Mouse (Mus musculus): ENCODE measurements around the gene Mtrex. TPM values are rescaled to one million over a fixed set of nuclear protein-coding genes. Genes with fewer than 3 reads are reported as not detected.

Mtrex gene
- polyA plus RNA-seq, 1 experiment from 2014 or later = 83.4 TPM

GRCm38 (mm10) chr13:112838562-112839232 is 88.5 kb downstream of the Mtrex start:
- H3K27ac ChIP-seq = no peak overlapping the region
- no peaks in the 10 kb centered on the region for H3K27me3 ChIP-seq
- WGBS = 90% methylated on average over 6 of the region's 6 CpGs
- H3K9ac ChIP-seq = no peak overlapping the region
- no peaks in the 10 kb centered on the region for H3K9me3 ChIP-seq (replicated peaks)
- H3K36me3 ChIP-seq = no peaks in the 10 kb centered on the region
- H3K4me1 ChIP-seq = peaks cover 4% of the 10 kb centered on the region; the same call in 1 of the 2 replicates
- no peak for ATAC-seq (ENCODE audit: low FRiP score)
- no peak overlapping the region for H3K4me3 ChIP-seq
- H3K4me2 ChIP-seq (replicated peaks) = no peak overlapping the region

- no peak for ATAC-seq (ENCODE audit: low FRiP score)
- Histone ChIP-seq H3K4me1 (peaks cover 10% of the 10 kb centered on the region), H3K36me3 (no peaks in the 10 kb centered on the region), H3K9me3 (replicated peaks) (no peaks in the 10 kb centered on the region), H3K4me3 (no peak overlapping the region), H3K27ac (no peak overlapping the region), H3K27me3 (no peaks in the 10 kb centered on the region), H3K9ac (no peak overlapping the region), H3K4me2 (replicated peaks) (no peak overlapping the region)
- 83% methylated on average over 9 of the region's 9 CpGs for WGBS
These were observed 89.5 kb downstream of the Mtrex start for GRCm38 (mm10) chr13:112837621-112838155.

- no peaks in the 10 kb centered on the region for H3K27me3 ChIP-seq
- ATAC-seq (ENCODE audit: low FRiP score) = no peak
These were observed 90.2 kb downstream of the Mtrex start for GRCm38 (mm10) chr13:112836951-112837350.

GRCm38 (mm10) chr13:112835113-112835512 is 92.1 kb downstream of the Mtrex start:
- Histone ChIP-seq H3K36me3 (no peaks in the 10 kb centered on the region), H3K4me2 (replicated peaks) (no peak overlapping the region), H3K9ac (no peak overlapping the region), H3K9me3 (replicated peaks) (no peaks in the 10 kb centered on the region), H3K4me3 (no peak overlapping the region), H3K4me1 (peaks cover 13% of the 10 kb centered on the region), H3K27me3 (no peaks in the 10 kb centered on the region), H3K27ac (no peak overlapping the region)
- no peak for ATAC-seq (ENCODE audit: low FRiP score)
- 36% methylated on average over 12 of the region's 12 CpGs for WGBS

More at GRCm38 (mm10) chr13:112836951-112837350, 90.2 kb downstream of the Mtrex start:
- Histone ChIP-seq H3K9me3 (replicated peaks) (no peaks in the 10 kb centered on the region), H3K36me3 (no peaks in the 10 kb centered on the region), H3K4me2 (replicated peaks) (no peak overlapping the region), H3K4me1 (peaks cover 13% of the 10 kb centered on the region), H3K4me3 (no peak overlapping the region), H3K9ac (no peak overlapping the region), H3K27ac (no peak overlapping the region)
- WGBS = 79% methylated on average over 2 of the region's 2 CpGs

- WGBS = 76% methylated on average over 3 of the region's 3 CpGs
- Histone ChIP-seq H3K4me2 (replicated peaks) (no peak overlapping the region), H3K4me3 (no peak overlapping the region), H3K27ac (no peak overlapping the region), H3K27me3 (no peaks in the 10 kb centered on the region), H3K4me1 (peaks cover 13% of the 10 kb centered on the region), H3K9me3 (replicated peaks) (no peaks in the 10 kb centered on the region), H3K36me3 (no peaks in the 10 kb centered on the region), H3K9ac (no peak overlapping the region)
- ATAC-seq (ENCODE audit: low FRiP score) = no peak
These were observed 93.3 kb downstream of the Mtrex start for GRCm38 (mm10) chr13:112833895-112834263.

GRCm38 (mm10) chr13:112833253-112833894 is 93.8 kb downstream of the Mtrex start:
- no peaks in the 10 kb centered on the region for H3K27me3 ChIP-seq
- no peak overlapping the region for H3K9ac ChIP-seq
- H3K36me3 ChIP-seq = no peaks in the 10 kb centered on the region
- no peak overlapping the region for H3K27ac ChIP-seq
- H3K4me2 ChIP-seq (replicated peaks) = no peak overlapping the region
- 44% methylated on average over 20 of the region's 20 CpGs for WGBS
- H3K9me3 ChIP-seq (replicated peaks) = no peaks in the 10 kb centered on the region
- no peak for ATAC-seq (ENCODE audit: low FRiP score)
- peaks cover 13% of the 10 kb centered on the region for H3K4me1 ChIP-seq
- H3K4me3 ChIP-seq = no peak overlapping the region

- Histone ChIP-seq H3K4me3 (no peak overlapping the region), H3K27me3 (no peaks in the 10 kb centered on the region), H3K9ac (no peak overlapping the region), H3K27ac (no peak overlapping the region), H3K4me1 (peaks cover 13% of the 10 kb centered on the region), H3K36me3 (no peaks in the 10 kb centered on the region), H3K4me2 (replicated peaks) (no peak overlapping the region), H3K9me3 (replicated peaks) (no peaks in the 10 kb centered on the region)
- WGBS = 43% methylated on average over 2 of the region's 2 CpGs
- no peak for ATAC-seq (ENCODE audit: low FRiP score)
These were observed 94.6 kb downstream of the Mtrex start for GRCm38 (mm10) chr13:112832589-112832988.

GRCm38 (mm10) chr13:112829619-112830018 is 97.6 kb downstream of the Mtrex start:
- H3K4me2 ChIP-seq (replicated peaks) = no peak overlapping the region
- H3K27ac ChIP-seq = no peak overlapping the region
- peaks cover 9% of the 10 kb centered on the region for H3K4me1 ChIP-seq
- H3K27me3 ChIP-seq = no peaks in the 10 kb centered on the region
- no peak for ATAC-seq (ENCODE audit: low FRiP score)
- no peak overlapping the region for H3K4me3 ChIP-seq
- no peaks in the 10 kb centered on the region for H3K36me3 ChIP-seq
- H3K9ac ChIP-seq = no peak overlapping the region
- H3K9me3 ChIP-seq (replicated peaks) = no peaks in the 10 kb centered on the region
- 97% methylated on average over 2 of the region's 2 CpGs for WGBS

GRCm38 (mm10) chr13:112825479-112825878 is 101.7 kb downstream of the Mtrex start:
- Histone ChIP-seq H3K27me3 (no peaks in the 10 kb centered on the region), H3K9me3 (replicated peaks) (no peaks in the 10 kb centered on the region), H3K9ac (no peak overlapping the region), H3K27ac (no peak overlapping the region), H3K4me1 (no peaks in the 10 kb centered on the region), H3K4me2 (replicated peaks) (no peak overlapping the region), H3K36me3 (no peaks in the 10 kb centered on the region), H3K4me3 (no peak overlapping the region)
- WGBS = 50% methylated on average over 6 of the region's 6 CpGs
- ATAC-seq (ENCODE audit: low FRiP score) = no peak

- H3K27ac ChIP-seq = no peak overlapping the region
- H3K36me3 ChIP-seq = no peaks in the 10 kb centered on the region
- 83% methylated on average over 4 of the region's 8 CpGs for WGBS
- H3K9ac ChIP-seq = no peak overlapping the region
- no peak overlapping the region for H3K4me2 ChIP-seq (replicated peaks)
- no peak for ATAC-seq (ENCODE audit: low FRiP score)
- H3K4me1 ChIP-seq = no peaks in the 10 kb centered on the region
- no peak overlapping the region for H3K4me3 ChIP-seq
- no peaks in the 10 kb centered on the region for H3K9me3 ChIP-seq (replicated peaks)
- H3K27me3 ChIP-seq = no peaks in the 10 kb centered on the region
These were observed 103.1 kb downstream of the Mtrex start for GRCm38 (mm10) chr13:112823911-112824648.

GRCm38 (mm10) chr13:112823236-112823910 is 103.8 kb downstream of the Mtrex start:
- H3K9me3 ChIP-seq (replicated peaks) = no peaks in the 10 kb centered on the region
- H3K9ac ChIP-seq = no peak overlapping the region
- ATAC-seq (ENCODE audit: low FRiP score) = no peak
- no peaks in the 10 kb centered on the region for H3K27me3 ChIP-seq
- H3K4me3 ChIP-seq = no peak overlapping the region
- no peak overlapping the region for H3K4me2 ChIP-seq (replicated peaks)
- H3K4me1 ChIP-seq = no peaks in the 10 kb centered on the region
- no peaks in the 10 kb centered on the region for H3K36me3 ChIP-seq
- H3K27ac ChIP-seq = no peak overlapping the region
- 92% methylated on average over 6 of the region's 6 CpGs for WGBS

GRCm38 (mm10) chr13:112822413-112822812 is 104.8 kb downstream of the Mtrex start:
- WGBS = 59% methylated on average over 3 of the region's 3 CpGs

More at GRCm38 (mm10) chr13:112822413-112822812, 104.8 kb downstream of the Mtrex start:
- no peaks in the 10 kb centered on the region for H3K9me3 ChIP-seq (replicated peaks)
- no peaks in the 10 kb centered on the region for H3K27me3 ChIP-seq
- ATAC-seq (ENCODE audit: low FRiP score) = no peak
- H3K27ac ChIP-seq = no peak overlapping the region
- H3K36me3 ChIP-seq = no peaks in the 10 kb centered on the region
- no peaks in the 10 kb centered on the region for H3K4me1 ChIP-seq
- no peak overlapping the region for H3K4me2 ChIP-seq (replicated peaks)
- no peak overlapping the region for H3K9ac ChIP-seq
- H3K4me3 ChIP-seq = no peak overlapping the region

Data from hindbrain, embryonic 12.5 days (tissue).